ENCODE assay signal across 14 mouse cellular contexts in the genomic region with DNA sequence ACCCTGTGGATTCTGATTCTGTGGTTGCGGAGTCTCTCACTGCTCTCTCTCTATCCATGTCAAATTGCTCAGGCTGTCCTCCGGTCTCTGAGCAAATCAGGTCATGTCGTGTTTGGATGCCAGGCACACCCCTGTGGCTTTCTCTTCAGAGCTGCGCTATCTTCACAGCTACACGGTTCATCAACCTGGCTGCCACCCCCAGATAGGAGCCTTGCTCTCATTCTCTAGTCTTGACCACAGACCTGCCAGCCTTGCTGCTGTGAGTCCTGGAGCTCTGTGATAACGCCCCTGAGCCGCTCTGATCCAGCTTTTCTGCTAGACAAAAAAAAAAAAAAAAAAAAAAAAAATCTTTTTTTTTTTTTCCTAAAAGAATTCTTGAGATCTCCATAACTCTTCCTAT.
DNase-seq lines count a peak whose midpoint lies in the region; ATAC-seq lines count a peak whose summit lies in the region.
"Had no signal": no experiment of that assay in that cellular context is flagged by ENCODE, and none has a peak within 500 bp of the region (broad histone marks: within the 10 kb centered on the region; RNA-seq: fewer than 3 reads in every experiment).

No protein-coding gene starts in this region.

- H3K4me3 ChIP-seq in midbrain, embryonic 11.5 days (ENCODE audit: low read depth, low read length) = no peak overlapping the region
- no peak overlapping the region for H3K4me3 ChIP-seq in midbrain, embryonic 15.5 days
- H3K4me3 ChIP-seq: hindbrain, embryonic 10.5 days had no signal

- H3K9me3 ChIP-seq in midbrain, embryonic 11.5 days (ENCODE audit: control insufficient read depth, low read length) = no peaks in the 10 kb centered on the region
- no peaks in the 10 kb centered on the region for H3K9me3 ChIP-seq in midbrain, embryonic 15.5 days
- H3K9me3 ChIP-seq: hindbrain, embryonic 10.5 days had no signal

- no peaks in the 10 kb centered on the region for H3K27me3 ChIP-seq in midbrain, embryonic 11.5 days (ENCODE audit: control insufficient read depth, insufficient read depth, low read length)
- no peaks in the 10 kb centered on the region for H3K27me3 ChIP-seq in midbrain, embryonic 15.5 days (replicated peaks)

- H3K4me1 ChIP-seq in midbrain, embryonic 11.5 days (ENCODE audit: control insufficient read depth, insufficient read depth, low read length) = no peaks in the 10 kb centered on the region; the same call in 1 of the 2 replicates
- no peaks in the 10 kb centered on the region for H3K4me1 ChIP-seq in midbrain, embryonic 15.5 days
- H3K4me1 ChIP-seq: hindbrain, embryonic 10.5 days had no signal

- no peak overlapping the region for H3K4me2 ChIP-seq in midbrain, embryonic 11.5 days
- H3K4me2 ChIP-seq in midbrain, embryonic 15.5 days = no peak overlapping the region

- H3K9ac ChIP-seq in midbrain, embryonic 11.5 days (ENCODE audit: low read length) = no peak overlapping the region
- no peak overlapping the region for H3K9ac ChIP-seq in midbrain, embryonic 15.5 days

- ATAC-seq in midbrain, embryonic 11.5 days (ENCODE audit: low FRiP score) = no peak
- no peak for ATAC-seq in midbrain, embryonic 15.5 days (replicated peaks)
- ATAC-seq in megakaryocyte-erythroid progenitor cell, adult 5-6 weeks (replicated peaks; ENCODE audit: low FRiP score, low TSS enrichment, poor library complexity, severe bottlenecking) = peak; percentile 100
- no peak for ATAC-seq in monocyte, adult 5-6 weeks (replicated peaks; ENCODE audit: insufficient number of reproducible peaks, low FRiP score, low TSS enrichment, poor library complexity, severe bottlenecking)

- no peak overlapping the region for H3K27ac ChIP-seq in midbrain, embryonic 11.5 days (ENCODE audit: low read depth, low read length)
- no peak overlapping the region for H3K27ac ChIP-seq in midbrain, embryonic 15.5 days
- H3K27ac ChIP-seq: hindbrain, embryonic 10.5 days; macrophage had no signal

- H3K36me3 ChIP-seq in midbrain, embryonic 11.5 days (ENCODE audit: control insufficient read depth, insufficient read depth, low read length) = no peaks in the 10 kb centered on the region
- H3K36me3 ChIP-seq in midbrain, embryonic 15.5 days (replicated peaks) = no peaks in the 10 kb centered on the region
- H3K36me3 ChIP-seq: hindbrain, embryonic 10.5 days had no signal

- WGBS in midbrain, embryonic 11.5 days = 53% methylated on average over 7 of the region's 7 CpGs
- 48% methylated on average over 7 of the region's 7 CpGs for WGBS in midbrain, embryonic 15.5 days

- peak; percentile 43 for DNase-seq in cerebellum, adult 11-12 months
- DNase-seq in cerebellum, adult 8-10 months = no peak
- DNase-seq in midbrain, embryonic 11.5 days (ENCODE audit: low spot score, missing footprints) = peak; percentile 79
- DNase-seq in cerebellum, postnatal 36 days = peak; percentile 48 to 53
- DNase-seq in layer of hippocampus, adult 9-11 months = no peak
- DNase-seq: adrenal gland, postnatal 36 days; heart, adult 18-20 months; kidney, adult 2 months; lung, adult 18-20 months had no signal

Comparison
In these comparisons a context has a peak if more than half of its experiments do, and no peak if none do; other contexts are left out.
1. DNase-seq: peak in cerebellum, adult 11-12 months (single experiment), midbrain, embryonic 11.5 days (single experiment) and cerebellum, postnatal 36 days (2 of 2); none in cerebellum, adult 8-10 months (single experiment) and layer of hippocampus, adult 9-11 months (single experiment).